Mouse (Mus musculus): Measurements from ENCODE around the gene Arsg.

Arsg gene

GRCm38 (mm10) chr11:109544432-109544831, 71.3 kb downstream of the Arsg start:
- DNase-seq (ENCODE audit: low read depth, low spot score) = no peak

- no peak for DNase-seq (ENCODE audit: low read depth, low spot score)
Measured at GRCm38 (mm10) chr11:109545265-109545664, 72.1 kb downstream of the Arsg start.

- no peak for DNase-seq (ENCODE audit: low read depth, low spot score)
Measured at GRCm38 (mm10) chr11:109545700-109546143, 72.5 kb downstream of the Arsg start.

GRCm38 (mm10) chr11:109546305-109547001, 73.3 kb downstream of the Arsg start:
- DNase-seq (ENCODE audit: low read depth, low spot score) = no peak

- DNase-seq (ENCODE audit: low read depth, low spot score) = no peak
Measured at GRCm38 (mm10) chr11:109547652-109548051, 74.5 kb downstream of the Arsg start.

- no peak for DNase-seq (ENCODE audit: low read depth, low spot score)
Measured at GRCm38 (mm10) chr11:109549599-109550290, 76.6 kb downstream of the Arsg start.

- no peak for DNase-seq (ENCODE audit: low read depth, low spot score)
Measured at GRCm38 (mm10) chr11:109553921-109554320, 80.7 kb downstream of the Arsg start.

- no peak for DNase-seq (ENCODE audit: low read depth, low spot score)
Measured at GRCm38 (mm10) chr11:109554443-109554842, 81.3 kb downstream of the Arsg start.

GRCm38 (mm10) chr11:109556130-109556529, 83.0 kb downstream of the Arsg start:
- no peak for DNase-seq (ENCODE audit: low read depth, low spot score)

- DNase-seq (ENCODE audit: low read depth, low spot score) = no peak
Measured at GRCm38 (mm10) chr11:109557419-109557818, 84.2 kb downstream of the Arsg start.

- no peak for DNase-seq (ENCODE audit: low read depth, low spot score)
Measured at GRCm38 (mm10) chr11:109559241-109559640, 86.1 kb downstream of the Arsg start.

GRCm38 (mm10) chr11:109560793-109561257, 87.7 kb downstream of the Arsg start:
- no peak for DNase-seq (ENCODE audit: low read depth, low spot score)

- no peak for DNase-seq (ENCODE audit: low read depth, low spot score)
Measured at GRCm38 (mm10) chr11:109561445-109561844, 88.3 kb downstream of the Arsg start.

- no peak for DNase-seq (ENCODE audit: low read depth, low spot score)
Measured at GRCm38 (mm10) chr11:109563708-109564107, 90.5 kb downstream of the Arsg start.

GRCm38 (mm10) chr11:109564466-109565214, 91.5 kb downstream of the Arsg start:
- no peak for DNase-seq (ENCODE audit: low read depth, low spot score)

GRCm38 (mm10) chr11:109569007-109569618, 95.9 kb downstream of the Arsg start:
- DNase-seq (ENCODE audit: low read depth, low spot score) = no peak

GRCm38 (mm10) chr11:109569809-109570208, 96.6 kb downstream of the Arsg start:
- no peak for DNase-seq (ENCODE audit: low read depth, low spot score)

GRCm38 (mm10) chr11:109572051-109572450, 98.9 kb downstream of the Arsg start:
- DNase-seq (ENCODE audit: low read depth, low spot score) = no peak

GRCm38 (mm10) chr11:109574604-109575003, 101.4 kb downstream of the Arsg start:
- no peak for DNase-seq (ENCODE audit: low read depth, low spot score)

- DNase-seq (ENCODE audit: low read depth, low spot score) = no peak
Measured at GRCm38 (mm10) chr11:109575832-109576231, 102.7 kb downstream of the Arsg start.

GRCm38 (mm10) chr11:109578536-109578935, 105.4 kb downstream of the Arsg start:
- DNase-seq (ENCODE audit: low read depth, low spot score) = no peak

- DNase-seq (ENCODE audit: low read depth, low spot score) = no peak
Measured at GRCm38 (mm10) chr11:109579999-109580398, 106.8 kb downstream of the Arsg start.
